Mouse (Mus musculus) adrenal gland (tissue): ENCODE measurements at regions not wholly inside any gene's neighbourhood (a gene's known extent, or its start where the extent isn't known, plus 50 kb on each side); places are given as distances from the start of the nearest gene placed in this dataset.

Source experiments
- intact Hi-C: fragments of 180-260 bp; cut with DNase I; formaldehyde crosslinking; loops from one replicate; pipeline ENCODE4 v1.15.1; 2025

- intact Hi-C loops = loop anchor here (10.0 kb wide), 1 partner anchor 272 kb away; no protein-coding TSS in a partner anchor
Observed at GRCm38 (mm10) chr12:107723062-107723859, 234.8 kb downstream of the 3110018I06Rik start.

- intact Hi-C loops = loop anchor here (10.0 kb wide), 1 partner anchor 271 kb away; no protein-coding TSS in a partner anchor
Observed at GRCm38 (mm10) chr12:107723860-107724320, 235.5 kb downstream of the 3110018I06Rik start.

DNA sequence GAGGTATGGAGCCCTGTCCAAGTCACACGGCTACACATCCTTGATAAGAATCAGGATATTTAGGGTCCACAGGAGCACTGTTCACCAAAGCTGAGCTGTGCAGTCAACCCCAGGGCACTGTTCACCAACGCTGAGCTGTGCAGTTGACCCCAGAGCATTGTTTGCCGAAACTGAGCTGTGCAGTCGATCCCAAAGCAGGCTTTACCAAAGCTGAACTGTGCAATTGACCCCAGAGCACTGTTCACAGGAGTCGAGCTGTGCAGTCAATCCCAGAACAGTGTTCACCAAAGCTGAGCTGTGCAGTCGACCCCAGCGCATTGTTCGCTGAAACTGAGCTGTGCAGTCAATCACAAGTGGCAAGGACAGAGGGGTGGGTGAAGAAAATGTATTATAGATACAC is 236.0 kb downstream of the 3110018I06Rik start:
- intact Hi-C loops = loop anchor here (10.0 kb wide), 1 partner anchor 270 kb away; no protein-coding TSS in a partner anchor

DNA sequence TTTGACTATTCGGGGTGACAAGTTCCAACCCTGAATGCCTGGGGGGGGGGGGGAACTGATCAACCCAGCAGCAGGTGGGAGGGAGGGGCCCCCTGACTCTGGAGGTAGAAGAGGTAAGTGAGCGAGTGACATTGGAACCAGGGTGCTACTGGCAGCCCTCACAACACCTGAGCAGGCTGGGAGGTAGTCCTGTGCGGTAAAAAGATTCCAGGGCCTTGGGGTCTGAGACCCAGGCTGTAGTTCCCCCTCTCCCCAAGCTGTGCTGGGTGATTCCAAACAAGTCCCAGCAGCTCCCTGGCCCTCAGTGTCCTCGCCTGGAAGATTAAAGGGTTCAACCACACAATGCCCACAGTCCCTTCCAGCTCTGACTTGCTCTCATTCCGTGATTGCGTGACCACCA is 240.4 kb downstream of the 3110018I06Rik start:
- intact Hi-C loops = loop anchor here (10.0 kb wide), 1 partner anchor 266 kb away; no protein-coding TSS in a partner anchor

DNA sequence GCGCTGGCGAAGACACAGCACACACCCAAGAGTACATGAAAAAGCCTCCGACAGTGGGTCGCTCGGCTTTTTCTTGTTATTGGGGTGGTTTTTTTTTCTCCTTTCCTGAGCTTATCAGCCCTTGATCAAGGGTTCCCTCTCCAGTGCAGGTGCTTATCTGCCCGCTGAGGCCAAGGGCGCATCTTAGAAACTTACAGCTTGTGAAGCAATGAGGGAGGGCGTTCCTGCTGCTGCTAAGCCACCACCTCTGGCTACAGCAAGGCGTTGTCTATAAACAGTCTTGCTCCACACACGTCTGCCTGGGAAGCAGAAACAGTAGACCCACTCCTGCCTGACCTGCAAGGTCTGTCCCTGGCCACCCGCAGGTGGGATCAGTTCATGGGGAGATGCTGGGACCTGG is 240.9 kb downstream of the 3110018I06Rik start:
- intact Hi-C loops = loop anchor here (10.0 kb wide), 1 partner anchor 266 kb away; no protein-coding TSS in a partner anchor

DNA sequence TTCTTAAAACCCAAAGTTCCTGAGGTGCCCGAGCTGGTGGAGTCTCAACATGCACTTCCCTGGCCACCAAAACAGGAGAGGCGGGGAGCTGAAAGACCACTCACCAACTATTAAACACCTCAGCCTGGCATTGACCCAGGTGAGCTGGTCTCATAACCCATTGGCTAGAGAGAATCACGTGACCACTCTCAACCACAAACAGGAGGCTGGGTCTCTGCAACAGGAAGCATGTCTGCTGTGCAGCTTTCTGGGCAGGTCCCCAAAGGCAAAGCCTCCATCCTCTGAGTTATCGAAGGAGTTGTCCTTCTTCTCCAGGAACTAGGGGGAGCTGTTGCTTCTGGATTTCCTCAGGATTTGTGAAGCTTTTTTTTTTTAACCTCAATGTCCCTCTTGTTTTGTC is 242.5 kb downstream of the 3110018I06Rik start:
- intact Hi-C loops = no loop called here

DNA sequence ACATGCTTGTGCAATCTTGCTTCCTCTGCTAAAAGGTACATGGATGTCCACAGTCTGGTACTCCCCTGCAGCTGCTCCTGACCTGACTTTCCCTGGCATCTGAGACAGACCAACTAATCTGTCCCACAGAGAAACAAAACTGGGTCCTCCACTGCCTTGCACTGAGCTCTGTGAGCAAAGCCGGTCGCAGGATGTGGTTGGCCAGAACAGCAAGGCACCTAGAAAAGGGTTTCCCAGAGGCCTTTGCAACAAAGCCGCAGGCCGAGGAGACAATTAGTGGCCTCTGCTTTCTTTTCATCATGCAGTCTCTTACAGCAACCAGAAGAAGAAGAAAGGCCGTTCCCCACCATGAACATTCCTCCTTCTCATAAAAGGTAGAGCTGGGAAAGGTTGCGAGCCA is 246.1 kb downstream of the 3110018I06Rik start:
- intact Hi-C loops = no loop called here

GRCm38 (mm10) chr12:107742641-107743040 is 254.2 kb downstream of the 3110018I06Rik start:
- intact Hi-C loops = loop anchor here (10.0 kb wide), 1 partner anchor 222 kb away; no protein-coding TSS in a partner anchor

- intact Hi-C loops = loop anchor here (10.0 kb wide), 1 partner anchor 220 kb away; no protein-coding TSS in a partner anchor
Observed at GRCm38 (mm10) chr12:107744822-107745221, 256.4 kb downstream of the 3110018I06Rik start.

DNA sequence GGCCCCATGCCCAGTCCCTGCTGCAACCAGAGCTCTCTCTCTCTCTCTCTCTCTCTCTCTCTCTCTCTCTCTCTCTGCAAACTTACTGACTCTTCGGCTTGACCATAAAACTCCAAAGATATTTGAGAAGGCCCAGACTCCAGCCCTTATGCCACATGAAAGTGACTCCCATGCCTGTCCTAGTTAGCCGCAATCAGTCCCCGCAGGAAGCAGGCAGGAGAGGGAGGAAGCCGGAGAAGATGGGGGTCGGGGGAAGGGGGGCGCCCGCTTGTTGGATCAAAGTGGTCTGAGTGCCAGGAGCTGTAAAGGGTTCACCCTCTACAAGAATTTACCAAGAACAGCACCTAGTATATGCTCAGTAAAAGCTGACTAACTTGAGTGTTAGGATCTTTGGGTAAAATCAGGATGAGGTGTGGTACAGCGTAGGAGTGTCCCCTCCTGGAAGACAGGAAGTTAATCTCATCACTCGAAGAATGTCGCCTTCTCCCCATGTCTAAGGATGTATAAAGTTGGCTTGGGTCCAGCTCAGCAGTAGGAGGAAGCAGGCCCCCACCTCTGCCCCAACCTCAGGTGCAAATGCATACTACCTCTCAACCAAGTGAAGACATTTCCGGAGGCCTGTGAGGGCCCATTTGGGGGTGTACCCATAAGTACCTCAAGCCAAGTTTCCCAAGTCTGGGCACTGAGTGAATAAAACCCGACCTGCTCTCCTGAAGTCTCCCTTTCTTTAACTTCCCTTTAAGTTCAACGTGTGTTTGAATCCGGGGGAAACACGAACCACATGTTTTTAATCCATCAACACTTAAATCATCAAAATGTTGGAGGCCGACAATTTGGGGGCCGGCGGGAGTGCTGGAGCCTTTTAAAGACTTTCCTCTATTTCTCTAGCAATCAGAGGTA is 254.7 kb downstream of the Bcl11b start:
- intact Hi-C loops = loop anchor here (10.0 kb wide), 1 partner anchor 216 kb away; no protein-coding TSS in a partner anchor

GRCm38 (mm10) chr12:107749381-107750085 is 253.9 kb downstream of the Bcl11b start:
- intact Hi-C loops = loop anchor here (10.0 kb wide), 1 partner anchor 215 kb away; no protein-coding TSS in a partner anchor

DNA sequence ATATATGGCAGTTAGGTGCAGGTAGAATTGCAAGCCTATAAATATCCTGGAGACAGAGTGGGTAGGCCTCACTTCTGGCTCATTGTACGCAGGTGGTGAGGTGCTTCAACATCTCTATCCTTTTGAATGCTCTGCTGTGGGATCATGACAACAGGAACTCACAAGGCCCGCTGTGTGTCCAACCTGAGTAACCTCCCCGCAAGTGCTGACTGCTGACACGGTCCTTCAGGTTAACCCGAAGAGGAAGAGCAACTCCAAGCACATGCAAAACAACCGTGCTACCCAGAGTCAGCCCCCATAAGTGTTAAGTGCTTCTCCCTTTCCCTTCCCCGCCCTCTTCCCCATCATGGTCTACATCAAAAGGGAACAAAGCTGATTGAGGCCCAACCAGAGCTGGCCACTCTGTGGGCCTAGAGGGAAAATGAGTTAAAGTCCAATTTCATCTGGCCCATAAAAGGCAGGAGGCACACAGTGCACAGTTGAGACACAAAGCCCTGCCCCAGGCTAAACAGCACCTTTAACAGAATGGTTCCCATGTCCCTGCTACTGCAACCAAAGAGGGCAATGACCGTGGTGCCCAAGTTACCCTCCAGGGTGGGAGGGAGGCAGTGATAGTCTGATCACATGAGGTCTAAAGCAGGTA is 253.0 kb downstream of the Bcl11b start:
- intact Hi-C loops = no loop called here

DNA sequence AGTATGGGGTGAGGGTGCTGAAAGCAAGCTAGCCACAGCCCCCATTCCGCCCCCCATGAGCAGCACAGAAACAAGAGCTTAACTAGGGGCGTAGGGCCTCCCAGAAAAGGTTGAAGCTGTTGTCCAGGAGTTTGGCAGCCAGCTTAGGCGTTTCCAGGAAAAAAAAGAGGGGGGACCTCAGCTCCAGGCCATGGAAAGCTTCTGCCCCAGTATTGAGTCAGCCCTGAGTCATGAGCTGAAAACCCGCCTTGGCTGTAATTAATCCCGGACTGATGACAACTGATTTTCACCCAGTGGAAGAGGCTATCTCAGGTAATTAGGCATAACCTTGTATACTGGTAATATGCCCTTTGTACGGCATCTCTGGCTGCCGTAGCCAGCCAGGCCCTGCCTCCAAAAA is 251.3 kb downstream of the Bcl11b start:
- intact Hi-C loops = no loop called here

GRCm38 (mm10) chr12:107752587-107752986 is 250.8 kb downstream of the Bcl11b start:
- intact Hi-C loops = no loop called here

DNA sequence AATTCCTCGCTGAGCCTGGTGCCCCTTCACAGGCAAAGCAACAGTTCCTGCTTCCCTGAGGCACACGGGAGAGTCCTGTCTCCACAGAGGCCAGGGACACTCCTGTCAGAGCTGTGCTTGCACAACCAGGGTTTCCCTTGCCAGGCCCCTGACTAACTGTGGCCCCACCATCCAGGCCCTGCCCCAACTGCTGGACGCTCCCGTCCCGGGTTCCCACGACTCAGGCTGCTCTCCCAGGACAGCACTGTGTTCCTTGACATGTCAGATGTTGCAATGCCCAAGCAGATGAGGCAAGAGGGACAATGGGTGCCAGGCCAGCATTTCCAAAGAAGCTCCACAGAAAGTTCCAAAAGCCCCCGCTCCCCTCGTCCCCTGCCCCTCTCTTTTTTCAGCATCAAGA is 250.4 kb downstream of the Bcl11b start:
- intact Hi-C loops = no loop called here

GRCm38 (mm10) chr12:107753536-107753935 is 249.9 kb downstream of the Bcl11b start:
- intact Hi-C loops = no loop called here

DNA sequence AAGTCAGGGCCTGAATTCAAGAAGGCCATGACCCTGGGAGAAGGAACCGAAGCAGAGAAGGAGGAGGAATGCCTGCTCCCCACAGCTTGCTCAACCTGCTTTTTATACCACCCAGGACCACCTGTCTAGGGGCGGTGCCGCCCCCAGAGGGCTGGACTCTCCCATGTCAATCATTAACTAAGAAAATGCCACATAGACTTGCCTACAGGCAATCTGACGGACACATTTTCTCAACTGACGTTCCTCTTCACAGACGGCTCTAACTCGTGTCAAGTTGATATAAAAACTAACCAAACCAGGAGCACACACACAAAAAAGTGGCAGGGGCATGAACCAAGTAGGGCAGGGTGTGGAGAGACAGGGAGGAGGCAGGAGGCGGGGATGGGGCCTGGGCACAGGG is 248.5 kb downstream of the Bcl11b start:
- intact Hi-C loops = no loop called here

- intact Hi-C loops = no loop called here
Observed at GRCm38 (mm10) chr12:107755820-107756517, 247.4 kb downstream of the Bcl11b start.

GRCm38 (mm10) chr12:107757184-107757583 is 246.2 kb downstream of the Bcl11b start:
- intact Hi-C loops = no loop called here
